Comparison of ENCODE assay signal across 12 mouse cellular contexts in genomic region chr8:121570335-121570734, GRCm38 (mm10). TPM values are rescaled to one million over a fixed set of nuclear protein-coding genes. Genes with fewer than 3 reads are reported as not detected.
A peak's percentile ranks its signal among the peaks of the same experiment; 100 is the strongest.
DNase-seq lines count a peak whose midpoint lies in the region; ATAC-seq and TF ChIP-seq lines count a peak whose summit lies in the region.
"Had no signal": no experiment of that assay in that cellular context is flagged by ENCODE, and none has a peak within 500 bp of the region (broad histone marks: within the 10 kb centered on the region; RNA-seq: fewer than 3 reads in every experiment).

No protein-coding gene starts in this region.

- no peak for TF ChIP-seq POLR2A in thymus, adult 2 months (IDR thresholded peaks at IDR 0.05; ENCODE audit: control insufficient read depth, extremely low read depth, insufficient read depth, low read length, poor library complexity)
- TF ChIP-seq POLR2A in lung, adult 2 months (IDR thresholded peaks at IDR 0.05; ENCODE audit: borderline replicate concordance, extremely low read depth, low read depth, low read length) = peak; percentile 38; the same call in 1 of the 2 replicates

- no peak overlapping the region for H3K9ac ChIP-seq in forebrain, postnatal 0 days

- 47% methylated on average over 21 of the region's 21 CpGs for WGBS in thymus, adult 2 months
- 43% methylated on average over 21 of the region's 21 CpGs for WGBS in lung, adult 2 months
- WGBS in forebrain, postnatal 0 days = 90% methylated on average over 21 of the region's 21 CpGs

- no peak for DNase-seq in frontal cortex, adult 2 months (ENCODE audit: extremely low spot score in 1 of 2, low spot score in 1 of 2)
- no peak for DNase-seq in thymus, adult 2 months
- DNase-seq in thymus, adult 18-20 months = no peak
- DNase-seq in lung, adult 2 months = peak; percentile 58
- no peak for DNase-seq in kidney, adult 11 months
- no peak for DNase-seq in forebrain, postnatal 0 days
- DNase-seq in cerebellum, adult 8-10 months = no peak
- DNase-seq: cerebellum, adult 11 months; spleen, adult 18-20 months had no signal

- peak; percentile 81 for ATAC-seq in frontal cortex, adult (ENCODE audit: low TSS enrichment)
- no peak for ATAC-seq in forebrain, postnatal 0 days

- H3K4me1 ChIP-seq in thymus, adult 2 months (replicated peaks; ENCODE audit: control insufficient read depth, insufficient read depth, low read length) = no peaks in the 10 kb centered on the region; the same call in 1 of the 2 replicates
- H3K4me1 ChIP-seq in lung, adult 2 months (ENCODE audit: control insufficient read depth, insufficient read depth, low read length) = peaks cover 11% of the 10 kb centered on the region
- H3K4me1 ChIP-seq in forebrain, postnatal 0 days (ENCODE audit: insufficient read depth) = no peaks in the 10 kb centered on the region

- H3K27ac ChIP-seq in thymus, adult 2 months (ENCODE audit: control insufficient read depth, insufficient read depth, low read length) = no peak overlapping the region
- no peak overlapping the region for H3K27ac ChIP-seq in forebrain, postnatal 0 days (ENCODE audit: low read depth, low read length)

- H3K4me3 ChIP-seq in thymus, adult 2 months (ENCODE audit: control insufficient read depth, insufficient read depth, low read length) = peak overlapping the region; percentile 31
- H3K4me3 ChIP-seq in lung, adult 2 months (replicated peaks; ENCODE audit: extremely low read depth, low read depth, low read length) = no peak overlapping the region
- no peak overlapping the region for H3K4me3 ChIP-seq in forebrain, postnatal 0 days (ENCODE audit: low read depth, low read length)

- H3K4me2 ChIP-seq in forebrain, postnatal 0 days (ENCODE audit: low read depth) = no peak overlapping the region

- no peaks in the 10 kb centered on the region for H3K9me3 ChIP-seq in forebrain, postnatal 0 days (ENCODE audit: low read length)

- TF ChIP-seq CTCF in thymus, adult 2 months (IDR thresholded peaks at IDR 0.05; ENCODE audit: borderline replicate concordance, control insufficient read depth, extremely low read depth, insufficient read depth, low read length, poor library complexity) = no peak
- no peak for TF ChIP-seq CTCF in lung, adult 2 months (IDR thresholded peaks at IDR 0.05; ENCODE audit: insufficient read depth, low read length)
- no peak for TF ChIP-seq CTCF in forebrain, postnatal 0 days (IDR thresholded peaks at IDR 0.05; ENCODE audit: low read depth)

- H3K27me3 ChIP-seq in thymus, adult 2 months (ENCODE audit: control insufficient read depth, insufficient read depth, low read length) = no peaks in the 10 kb centered on the region
- H3K27me3 ChIP-seq in forebrain, postnatal 0 days (ENCODE audit: insufficient read depth, low read length) = no peaks in the 10 kb centered on the region

- no peaks in the 10 kb centered on the region for H3K36me3 ChIP-seq in thymus, adult 2 months (ENCODE audit: control insufficient read depth, insufficient read depth, low read length)
- peaks cover 5% of the 10 kb centered on the region; the same call in 1 of the 2 replicates for H3K36me3 ChIP-seq in forebrain, postnatal 0 days (ENCODE audit: insufficient read depth)

RNA-seq across cellular contexts. Expression of gene Fbxo31, which starts 8.3 kb away (rescaled TPM):
- polyA plus RNA-seq in frontal cortex, adult 2 months (2012; rRNA removed) = 70.9 and 77.2 TPM in 2 replicates
- 39.8 and 55.7 TPM in 2 replicates for polyA plus RNA-seq in thymus, adult 2 months (2012; rRNA removed)
- polyA plus RNA-seq in lung, adult 2 months (2012; rRNA removed) = 48.2 and 49.9 TPM in 2 replicates
- 52.1 and 58.3 TPM in 2 replicates for total RNA-seq in forebrain, postnatal 0 days (2014; rRNA removed)
- 31.5 and 38.2 TPM in 2 replicates for polyA plus RNA-seq in forebrain, postnatal 0 days (2015; fragmentation: Nextera tagmentation; extraction: Ambion mirVana)

RNA-seq across cellular contexts. Expression of gene Map1lc3b, which starts 19.8 kb away (rescaled TPM):
- 128 and 152 TPM in 2 replicates for polyA plus RNA-seq in frontal cortex, adult 2 months (2012; rRNA removed)
- 103 and 113 TPM in 2 replicates for polyA plus RNA-seq in thymus, adult 2 months (2012; rRNA removed)
- polyA plus RNA-seq in lung, adult 2 months (2012; rRNA removed) = 106 and 140 TPM in 2 replicates
- 262 and 284 TPM in 2 replicates for total RNA-seq in forebrain, postnatal 0 days (2014; rRNA removed)
- 386 and 390 TPM in 2 replicates for polyA plus RNA-seq in forebrain, postnatal 0 days (2015; fragmentation: Nextera tagmentation; extraction: Ambion mirVana)

RNA-seq across cellular contexts. Expression of gene 1700018B08Rik, which starts 26.2 kb away (rescaled TPM):
- not detected in 2 replicates for polyA plus RNA-seq in frontal cortex, adult 2 months (2012; rRNA removed)
- polyA plus RNA-seq in thymus, adult 2 months (2012; rRNA removed) = 0.35 TPM in 1 of 2 replicates, not detected in the other
- not detected in 2 replicates for polyA plus RNA-seq in lung, adult 2 months (2012; rRNA removed)
- not detected in 2 replicates for total RNA-seq in forebrain, postnatal 0 days (2014; rRNA removed)
- not detected in 2 replicates for polyA plus RNA-seq in forebrain, postnatal 0 days (2015; fragmentation: Nextera tagmentation; extraction: Ambion mirVana)
- total RNA-seq: heart, postnatal 36 days had no signal
- polyA plus RNA-seq: limb, embryonic 14.5 days had no signal
